Mouse (Mus musculus) heart, adult 2 months (tissue): ENCODE measurements around the gene 1700023F06Rik. TPM values are rescaled to one million over a fixed set of nuclear protein-coding genes. Genes with fewer than 3 reads are reported as not detected.
A peak's percentile ranks its signal among the peaks of the same experiment; 100 is the strongest.

Experiments used
- DNase-seq, 2 experiments: peaks; one replicate each; pipeline ENCODE4 v3.0.0; 2021
- H3K27ac ChIP-seq: fragments of 200-600 bp; 2 replicates; pipeline ENCODE4 v1.8.1; 2022
- H3K27me3 ChIP-seq: fragments of 200-500 bp; 2 replicates; pipeline ENCODE4 v1.6.1; 2012; ENCODE audit warnings: mild to moderate bottlenecking, low read length, inconsistent platforms, mixed read lengths; ENCODE audit not compliant: control insufficient read depth, insufficient read depth
- H3K36me3 ChIP-seq: fragments of 200-500 bp; 2 replicates; pipeline ENCODE4 v1.6.1; 2012; ENCODE audit warnings: low read length, inconsistent platforms; ENCODE audit not compliant: control insufficient read depth, insufficient read depth
- H3K4me1 ChIP-seq: fragments of 200-500 bp; 2 replicates; pipeline ENCODE4 v1.6.1; 2011; ENCODE audit warnings: low read length; ENCODE audit not compliant: control insufficient read depth, insufficient read depth
- H3K4me3 ChIP-seq: fragments of 200-600 bp; 2 replicates; pipeline ENCODE4 v1.8.1; 2022
- H3K79me2 ChIP-seq: fragments of 200-500 bp; replicated peaks from 2 replicates; pipeline ENCODE4 v1.6.1; 2012; ENCODE audit warnings: mild to moderate bottlenecking, inconsistent platforms, low read length, moderate library complexity, mixed read lengths; ENCODE audit not compliant: control insufficient read depth, insufficient read depth
- H3K9ac ChIP-seq: fragments of 200-500 bp; 2 replicates; pipeline ENCODE4 v1.6.1; 2012; ENCODE audit warnings: low read depth, mild to moderate bottlenecking, control low read depth, inconsistent platforms, low read length, mixed read lengths
- CTCF ChIP-seq: fragments of 200-600 bp; IDR thresholded peaks from 2 replicates; pipeline ENCODE4 v1.8.1; 2022; ENCODE audit warnings: antibody characterized with exemption, mild to moderate bottlenecking, moderate library complexity
- EP300 ChIP-seq: fragments of 200-500 bp; IDR thresholded peaks from 2 replicates; pipeline ENCODE4 v1.6.1; 2011; ENCODE audit warnings: low read depth, low read length, control low read depth; ENCODE audit not compliant: insufficient read depth
- POLR2A ChIP-seq: fragments of 200-500 bp; IDR thresholded peaks from 2 replicates; pipeline ENCODE4 v1.6.1; 2011; ENCODE audit warnings: mild to moderate bottlenecking, low read depth, low read length, control low read depth; ENCODE audit not compliant: insufficient read depth
- WGBS: fragments of 180-500 bp; shearing (Covaris S2); methylation state at CpG from one replicate; pipeline ENCODE4 v1.1.7; 2018; 5-methylcytosine and 5-hydroxymethylcytosine counted together
- intact Hi-C: fragments of 180-260 bp; cut with DNase I; formaldehyde crosslinking; loops from one replicate; pipeline ENCODE4 v1.15.1; 2025
- polyA plus RNA-seq: library from polyadenylated mRNA; depleted of rRNA; stranded (reverse); fragments of >200 nt; gene quantifications from 2 replicates; pipeline ENCODE4 v1.2.3, GENCODE M21; 2012
- total RNA-seq, 2 experiments: library from RNA; stranded (reverse); gene quantifications; 2 replicates each; pipeline ENCODE4 v1.2.3; 2021

Gene 1700023F06Rik
- total and polyA plus RNA-seq, 3 experiments: 0.21 TPM; not detected in 2

GRCm38 (mm10) chr11:103177815-103178485 lies 30.4 kb downstream of the 1700023F06Rik start:
- WGBS: 77% methylated on average over 15 of the region's 15 CpGs
- no peaks in the 10 kb centered on the region; the same call in 1 of the 2 replicates for H3K79me2 ChIP-seq
- no peak overlapping the region for H3K4me3 ChIP-seq
- H3K27ac ChIP-seq: peak overlapping the region; percentile 75
- H3K27me3 ChIP-seq: no peaks in the 10 kb centered on the region
- H3K4me1 ChIP-seq: peaks cover 19% of the 10 kb centered on the region
- TF ChIP-seq CTCF (no peak), POLR2A (no peak), EP300 (no peak)
- H3K9ac ChIP-seq: no peak overlapping the region
- no peaks in the 10 kb centered on the region for H3K36me3 ChIP-seq
- intact Hi-C loops: loop anchor here (2.0 kb wide), 1 partner anchor 47 kb away; no protein-coding TSS in a partner anchor
- peak; percentile 39 to 40 for DNase-seq

GRCm38 (mm10) chr11:103177216-103177615 lies 31.1 kb downstream of the 1700023F06Rik start:
- Histone ChIP-seq H3K4me3 (no peak overlapping the region), H3K79me2 (no peaks in the 10 kb centered on the region; the same call in 1 of the 2 replicates), H3K27ac (peak overlapping the region; percentile 75), H3K4me1 (peaks cover 21% of the 10 kb centered on the region), H3K9ac (peak overlapping the region; percentile 22; the same call in 1 of the 2 replicates), H3K27me3 (no peaks in the 10 kb centered on the region), H3K36me3 (no peaks in the 10 kb centered on the region)
- TF ChIP-seq POLR2A (no peak), CTCF (no peak), EP300 (0 out of 2 replicates have a peak, but pooled peaks have one; percentile 24)
- WGBS: 56% methylated on average over 5 of the region's 5 CpGs
- intact Hi-C loops: loop anchor here (2.0 kb wide), 1 partner anchor 48 kb away; no protein-coding TSS in a partner anchor
- peak; percentile 46 to 59 for DNase-seq

GRCm38 (mm10) chr11:103176510-103176909 lies 31.8 kb downstream of the 1700023F06Rik start:
- 86% methylated on average over 1 of the region's 1 CpGs for WGBS
- H3K4me3 ChIP-seq: peak overlapping the region; percentile 21
- no peaks in the 10 kb centered on the region; the same call in 1 of the 2 replicates for H3K79me2 ChIP-seq
- TF ChIP-seq CTCF: no peak
- TF ChIP-seq POLR2A: no peak
- no peak for TF ChIP-seq EP300
- no peak for DNase-seq
- intact Hi-C loops: loop anchor here (2.0 kb wide), 1 partner anchor 48 kb away; no protein-coding TSS in a partner anchor
- H3K9ac ChIP-seq: no peak overlapping the region
- peaks cover 22% of the 10 kb centered on the region for H3K4me1 ChIP-seq
- H3K27ac ChIP-seq: peak overlapping the region; percentile 75
- H3K27me3 ChIP-seq: no peaks in the 10 kb centered on the region
- no peaks in the 10 kb centered on the region for H3K36me3 ChIP-seq

- intact Hi-C loops: loop anchor here (2.0 kb wide), 1 partner anchor 49 kb away; no protein-coding TSS in a partner anchor
- Histone ChIP-seq H3K79me2 (peaks cover 4% of the 10 kb centered on the region), H3K4me3 (peak overlapping the region; percentile 21), H3K27me3 (no peaks in the 10 kb centered on the region), H3K36me3 (no peaks in the 10 kb centered on the region), H3K9ac (peak overlapping the region; percentile 24; the same call in 1 of the 2 replicates), H3K27ac (peak overlapping the region; percentile 75), H3K4me1 (peaks cover 22% of the 10 kb centered on the region)
- peak; percentile 73 to 81 for DNase-seq
- TF ChIP-seq CTCF (no peak), EP300 (peak; percentile 79), POLR2A (peak; percentile 51; the same call in 1 of the 2 replicates)
- 41% methylated on average over 14 of the region's 14 CpGs for WGBS
Observed at GRCm38 (mm10) chr11:103175688-103176442, 32.5 kb downstream of the 1700023F06Rik start.

GRCm38 (mm10) chr11:103174891-103175391 lies 33.4 kb downstream of the 1700023F06Rik start:
- peak; percentile 67 to 83 for DNase-seq

More at GRCm38 (mm10) chr11:103174891-103175391, 33.4 kb downstream of the 1700023F06Rik start:
- TF ChIP-seq EP300: no peak
- no peak for TF ChIP-seq POLR2A
- no peak for TF ChIP-seq CTCF
- intact Hi-C loops: no loop called here
- H3K27me3 ChIP-seq: no peaks in the 10 kb centered on the region
- 34% methylated on average over 8 of the region's 8 CpGs for WGBS
- H3K27ac ChIP-seq: peak overlapping the region; percentile 75
- H3K36me3 ChIP-seq: no peaks in the 10 kb centered on the region
- no peak overlapping the region for H3K9ac ChIP-seq
- H3K4me1 ChIP-seq: peaks cover 23% of the 10 kb centered on the region
- H3K4me3 ChIP-seq: peak overlapping the region; percentile 18; the same call in 1 of the 2 replicates
- H3K79me2 ChIP-seq: peaks cover 4% of the 10 kb centered on the region
